Mouse (Mus musculus): ENCODE data around the gene Tead4. TPM values are rescaled to one million over a fixed set of nuclear protein-coding genes. Genes with fewer than 3 reads are reported as not detected.

Tead4 gene
- polyA plus RNA-seq, 1 experiment from 2014 or later, result 1.7 TPM

GRCm38 (mm10) chr6:128178681-128179080 lies 121.9 kb downstream of the Tead4 start:
- Histone ChIP-seq H3K27me3 (ENCODE audit: low read depth, poor library complexity, severe bottlenecking) (no peaks in the 10 kb centered on the region), H3K27ac (replicated peaks) (no peak overlapping the region), H3K9me3 (replicated peaks) (no peaks in the 10 kb centered on the region), H3K4me1 (no peaks in the 10 kb centered on the region), H3K36me3 (no peaks in the 10 kb centered on the region), H3K4me3 (no peak overlapping the region)
- DNase-seq (ENCODE audit: low spot score), result no peak
- 93% methylated on average over 2 of the region's 2 CpGs for WGBS

Other genes starting within 250 kb of the Tead4 start
- gene Tspan9, start 157.2 kb downstream of the Tead4 start, polyA plus RNA-seq (2016; fragmentation: Nextera tagmentation; extraction: Ambion mirVana), result 48.0 and 52.6 TPM in 2 replicates
- 21.7 and 22.5 TPM in 2 replicates for gene Tulp3, start 55.0 kb upstream of the Tead4 start, polyA plus RNA-seq (2016; fragmentation: Nextera tagmentation; extraction: Ambion mirVana)
- gene Rhno1, start 62.1 kb upstream of the Tead4 start, polyA plus RNA-seq (2016; fragmentation: Nextera tagmentation; extraction: Ambion mirVana), result 185 and 190 TPM in 2 replicates
- 66.0 and 72.7 TPM in 2 replicates for gene Foxm1, start 62.1 kb upstream of the Tead4 start, polyA plus RNA-seq (2016; fragmentation: Nextera tagmentation; extraction: Ambion mirVana)
- 0.56 and 0.66 TPM in 2 replicates for gene Tex52, start 74.6 kb upstream of the Tead4 start, polyA plus RNA-seq (2016; fragmentation: Nextera tagmentation; extraction: Ambion mirVana)
- not detected in 2 replicates for gene Gm44596, start 74.7 kb upstream of the Tead4 start, polyA plus RNA-seq (2016; fragmentation: Nextera tagmentation; extraction: Ambion mirVana)
- 2.5 and 3.5 TPM in 2 replicates for gene Nrip2, start 98.5 kb upstream of the Tead4 start, polyA plus RNA-seq (2016; fragmentation: Nextera tagmentation; extraction: Ambion mirVana)
- 41.6 and 42.8 TPM in 2 replicates for gene Itfg2, start 124.1 kb upstream of the Tead4 start, polyA plus RNA-seq (2016; fragmentation: Nextera tagmentation; extraction: Ambion mirVana)
- 652 and 727 TPM in 2 replicates for gene Fkbp4, start 137.9 kb upstream of the Tead4 start, polyA plus RNA-seq (2016; fragmentation: Nextera tagmentation; extraction: Ambion mirVana)
- gene Pzp, start 225.9 kb upstream of the Tead4 start, polyA plus RNA-seq (2016; fragmentation: Nextera tagmentation; extraction: Ambion mirVana), result not detected in 2 replicates